Mouse (Mus musculus) midbrain, embryonic 14.5 days (tissue): ENCODE measurements at regions not wholly inside any gene's neighbourhood (a gene's known extent, or its start where the extent isn't known, plus 50 kb on each side); places are given as distances from the start of the nearest gene placed in this dataset.

ENCODE experiments used
- ATAC-seq: fragments of 200-750 bp; cut with Nextera tagmentation; 2 replicates; pipeline ENCODE4 v1.8.0; 2017; ENCODE audit warnings: moderate number of reproducible peaks, moderate library complexity; ENCODE audit not compliant: low FRiP score, low TSS enrichment
- DNase-seq: peaks from one replicate; pipeline ENCODE4 v3.0.0-alpha.2; 2015
- H3K27ac ChIP-seq: fragments of 300-500 bp; sonication (generic); replicated peaks from 2 replicates; pipeline ENCODE4 v1.5.1; 2014; ENCODE audit warnings: mild to moderate bottlenecking, low read depth, low read length, moderate library complexity
- H3K27me3 ChIP-seq: fragments of 300-500 bp; sonication (generic); 2 replicates; pipeline ENCODE4 v1.6.1; 2014; ENCODE audit warnings: low read length, control low read depth, mixed read lengths; ENCODE audit not compliant: control insufficient read depth, insufficient read depth
- H3K36me3 ChIP-seq: fragments of 300-500 bp; sonication (generic); 2 replicates; pipeline ENCODE4 v1.6.1; 2014; ENCODE audit warnings: low read length, control low read depth; ENCODE audit not compliant: control insufficient read depth, insufficient read depth
- H3K4me1 ChIP-seq: fragments of 300-500 bp; sonication (generic); 2 replicates; pipeline ENCODE4 v1.6.1; 2014; ENCODE audit warnings: mild to moderate bottlenecking, antibody characterized with exemption, low read length, control low read depth; ENCODE audit not compliant: control insufficient read depth, insufficient read depth
- H3K4me2 ChIP-seq: fragments of 300-500 bp; sonication (generic); 2 replicates; pipeline ENCODE4 v1.6.1; 2014; ENCODE audit warnings: mild to moderate bottlenecking, low read length, moderate library complexity
- H3K4me3 ChIP-seq: fragments of 300-500 bp; sonication (generic); replicated peaks from 2 replicates; pipeline ENCODE4 v1.5.1; 2014; ENCODE audit warnings: low read depth, low read length
- H3K9ac ChIP-seq: fragments of 300-500 bp; sonication (generic); replicated peaks from 2 replicates; pipeline ENCODE4 v1.6.1; 2014; ENCODE audit warnings: mild to moderate bottlenecking, low read length, moderate library complexity
- H3K9me3 ChIP-seq: fragments of 300-500 bp; sonication (generic); 2 replicates; pipeline ENCODE4 v1.6.1; 2016; ENCODE audit warnings: low read length, control low read depth, mixed read lengths; ENCODE audit not compliant: control insufficient read depth
- WGBS: fragments of 180-500 bp; shearing (Covaris S2); extraction: QIAGEN DNeasy Blood & Tissue Kit; methylation state at CpG from one replicate; pipeline ENCODE4 v1.1.7; 2014; 5-methylcytosine and 5-hydroxymethylcytosine counted together

GRCm38 (mm10) chr8:115522527-115522926 lies 185.1 kb downstream of the Maf start:
- Histone ChIP-seq H3K36me3 (no peaks in the 10 kb centered on the region), H3K27ac (no peak overlapping the region), H3K27me3 (no peaks in the 10 kb centered on the region), H3K4me1 (no peaks in the 10 kb centered on the region), H3K9me3 (no peaks in the 10 kb centered on the region), H3K9ac (no peak overlapping the region), H3K4me2 (no peak overlapping the region), H3K4me3 (no peak overlapping the region)
- no peak for DNase-seq
- ATAC-seq = no peak
- WGBS = 61% methylated on average over 5 of the region's 5 CpGs

GRCm38 (mm10) chr8:115515647-115516046 lies 191.9 kb downstream of the Maf start:
- H3K27ac ChIP-seq = no peak overlapping the region
- DNase-seq (no peak), ATAC-seq (no peak)
- WGBS = 80% methylated on average over 4 of the region's 4 CpGs
- no peak overlapping the region for H3K4me3 ChIP-seq
- H3K27me3 ChIP-seq = no peaks in the 10 kb centered on the region
- H3K4me2 ChIP-seq = no peak overlapping the region
- H3K4me1 ChIP-seq = no peaks in the 10 kb centered on the region
- H3K36me3 ChIP-seq = no peaks in the 10 kb centered on the region
- no peak overlapping the region for H3K9ac ChIP-seq
- H3K9me3 ChIP-seq = no peaks in the 10 kb centered on the region

- H3K27me3 ChIP-seq = no peaks in the 10 kb centered on the region
- DNase-seq = no peak
- no peaks in the 10 kb centered on the region for H3K36me3 ChIP-seq
- no peak for ATAC-seq
- no peak overlapping the region for H3K9ac ChIP-seq
- H3K4me1 ChIP-seq = no peaks in the 10 kb centered on the region
- no peak overlapping the region for H3K4me2 ChIP-seq
- 83% methylated on average over 3 of the region's 3 CpGs for WGBS
- H3K4me3 ChIP-seq = no peak overlapping the region
- H3K9me3 ChIP-seq = no peaks in the 10 kb centered on the region
- no peak overlapping the region for H3K27ac ChIP-seq
Measured at GRCm38 (mm10) chr8:115514485-115514884, 193.1 kb downstream of the Maf start.

- Histone ChIP-seq H3K36me3 (no peaks in the 10 kb centered on the region), H3K9ac (no peak overlapping the region), H3K27ac (no peak overlapping the region), H3K4me3 (no peak overlapping the region), H3K4me2 (no peak overlapping the region), H3K27me3 (no peaks in the 10 kb centered on the region), H3K9me3 (no peaks in the 10 kb centered on the region), H3K4me1 (no peaks in the 10 kb centered on the region)
- no peak for DNase-seq
- 92% methylated on average over 4 of the region's 4 CpGs for WGBS
- no peak for ATAC-seq
Measured at GRCm38 (mm10) chr8:115507180-115507579, 200.4 kb downstream of the Maf start.

- DNase-seq = no peak
- WGBS = 68% methylated on average over 10 of the region's 10 CpGs
- Histone ChIP-seq H3K4me2 (no peak overlapping the region), H3K9me3 (no peaks in the 10 kb centered on the region), H3K36me3 (no peaks in the 10 kb centered on the region), H3K27ac (no peak overlapping the region), H3K9ac (no peak overlapping the region), H3K4me3 (no peak overlapping the region), H3K27me3 (no peaks in the 10 kb centered on the region), H3K4me1 (no peaks in the 10 kb centered on the region)
- no peak for ATAC-seq
Measured at GRCm38 (mm10) chr8:115506741-115507140, 200.9 kb downstream of the Maf start.

- no peaks in the 10 kb centered on the region for H3K9me3 ChIP-seq
- no peak for DNase-seq
- H3K4me2 ChIP-seq = no peak overlapping the region
- H3K4me3 ChIP-seq = no peak overlapping the region
- 79% methylated on average over 1 of the region's 1 CpGs for WGBS
- no peak overlapping the region for H3K9ac ChIP-seq
- no peaks in the 10 kb centered on the region for H3K36me3 ChIP-seq
- ATAC-seq = no peak
- H3K4me1 ChIP-seq = no peaks in the 10 kb centered on the region
- no peak overlapping the region for H3K27ac ChIP-seq
- H3K27me3 ChIP-seq = no peaks in the 10 kb centered on the region
Measured at GRCm38 (mm10) chr8:115496016-115496415, 211.6 kb downstream of the Maf start.

GRCm38 (mm10) chr8:115494353-115494752 lies 213.2 kb downstream of the Maf start:
- no peak for ATAC-seq
- 96% methylated on average over 8 of the region's 8 CpGs for WGBS

GRCm38 (mm10) chr8:115486904-115487303 lies 220.7 kb downstream of the Maf start:
- Histone ChIP-seq H3K9ac (no peak overlapping the region), H3K36me3 (no peaks in the 10 kb centered on the region), H3K4me3 (no peak overlapping the region), H3K27me3 (no peaks in the 10 kb centered on the region), H3K4me1 (no peaks in the 10 kb centered on the region), H3K27ac (no peak overlapping the region), H3K9me3 (no peaks in the 10 kb centered on the region), H3K4me2 (no peak overlapping the region)
- WGBS = 41% methylated on average over 3 of the region's 3 CpGs
- ATAC-seq (no peak), DNase-seq (no peak)

More at GRCm38 (mm10) chr8:115494353-115494752, 213.2 kb downstream of the Maf start:
- H3K9me3 ChIP-seq = no peaks in the 10 kb centered on the region
- H3K4me1 ChIP-seq = no peaks in the 10 kb centered on the region
- H3K4me2 ChIP-seq = no peak overlapping the region
- H3K4me3 ChIP-seq = no peak overlapping the region
- H3K27me3 ChIP-seq = no peaks in the 10 kb centered on the region
- no peak overlapping the region for H3K27ac ChIP-seq
- no peaks in the 10 kb centered on the region for H3K36me3 ChIP-seq
- H3K9ac ChIP-seq = no peak overlapping the region
- no peak for DNase-seq

- ATAC-seq (no peak), DNase-seq (peak; percentile 13)
- Histone ChIP-seq H3K4me2 (no peak overlapping the region), H3K27me3 (no peaks in the 10 kb centered on the region), H3K9ac (no peak overlapping the region), H3K9me3 (no peaks in the 10 kb centered on the region), H3K27ac (no peak overlapping the region), H3K4me1 (0 out of 2 replicates have a peak, but pooled peaks cover 4% of the 10 kb centered on the region), H3K4me3 (no peak overlapping the region), H3K36me3 (no peaks in the 10 kb centered on the region)
- WGBS = 48% methylated on average over 7 of the region's 7 CpGs
Measured at GRCm38 (mm10) chr8:115481136-115481535, 226.5 kb downstream of the Maf start.
